Mouse (Mus musculus): ENCODE results near the gene Suclg1. TPM values are rescaled to one million over a fixed set of nuclear protein-coding genes. Genes with fewer than 3 reads are reported as not detected.

Suclg1 gene
- 126 and 140 TPM in 2 replicates for polyA plus RNA-seq (2015; fragmentation: Nextera tagmentation; extraction: Ambion mirVana)

DNA sequence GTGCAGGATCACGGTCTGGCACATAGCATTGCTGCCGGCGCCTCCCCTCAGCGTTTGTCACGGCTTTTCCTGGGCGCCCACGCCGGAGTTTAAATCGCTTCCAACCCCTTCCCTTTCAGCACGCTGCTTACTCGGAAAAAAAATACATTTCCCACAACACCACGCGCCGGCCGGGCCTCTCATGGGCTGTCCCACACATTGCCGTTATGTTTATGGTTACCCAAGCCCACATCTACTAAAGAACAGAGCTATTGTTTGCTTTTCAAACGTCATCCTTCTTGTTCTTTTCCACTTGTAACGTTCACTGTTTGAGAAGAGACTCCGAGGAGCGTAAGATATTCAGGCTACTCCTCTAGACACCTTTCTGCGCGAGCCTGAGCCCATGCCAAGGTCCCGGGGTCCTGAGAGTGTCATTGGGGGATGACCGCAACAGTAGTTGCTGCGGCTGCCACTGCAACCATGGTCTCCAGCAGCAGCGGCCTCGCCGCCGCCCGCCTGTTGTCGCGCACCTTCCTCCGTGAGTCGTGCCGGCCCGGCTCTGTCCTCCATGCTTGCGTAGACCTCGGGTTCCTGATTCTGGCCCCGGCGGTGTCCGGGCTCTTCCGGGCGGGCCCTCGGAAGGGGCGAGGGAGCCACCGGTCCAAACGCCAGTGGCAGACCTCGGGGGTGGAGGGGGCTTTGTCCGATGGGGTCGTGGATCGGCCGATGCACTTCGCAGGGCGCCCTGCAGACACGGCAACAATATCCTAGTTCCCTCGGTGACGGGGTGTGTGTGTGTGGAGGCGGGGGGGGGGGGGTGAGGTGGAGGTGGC lies at the start of gene Suclg1:
Gene Suclg1, plus strand, starts transcription at position 146 of the 812 bp plus-strand sequence.
- ATAC-seq = peak; percentile 91
- WGBS = 1% methylated on average over 57 of the region's 58 CpGs

DNA sequence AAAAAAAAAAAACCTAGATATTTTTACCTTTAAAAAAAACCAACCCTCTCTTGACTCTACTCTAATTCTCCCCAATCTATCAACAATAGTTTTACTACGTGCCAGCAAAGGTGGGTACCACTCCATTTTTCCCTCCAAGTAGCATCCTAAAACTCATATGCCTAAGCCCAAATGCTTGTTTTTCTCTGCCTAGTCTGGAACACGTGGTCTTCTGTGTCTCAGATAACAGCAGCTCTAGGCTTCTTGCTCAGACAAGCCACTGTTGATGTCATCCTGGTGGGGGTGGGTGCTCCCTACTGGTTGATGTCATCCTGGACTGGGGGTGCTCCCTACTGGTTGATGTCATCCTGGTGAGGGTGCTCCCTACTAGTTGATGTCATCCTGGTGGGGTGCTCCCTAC lies 44.5 kb upstream of the Suclg1 start:
- TF ChIP-seq CTCF (IDR thresholded peaks at IDR 0.05) (no peak), EP300 (IDR thresholded peaks at IDR 0.05) (no peak)
- DNase-seq (ENCODE audit: low spot score) = no peak
- H3K9me3 ChIP-seq (ENCODE audit: low read length) = no peaks in the 10 kb centered on the region
- H3K36me3 ChIP-seq (ENCODE audit: insufficient read depth, low read length) = no peaks in the 10 kb centered on the region
- H3K27ac ChIP-seq (ENCODE audit: low read length) = no peak overlapping the region
- H3K27me3 ChIP-seq (replicated peaks; ENCODE audit: insufficient read depth, low read length) = no peaks in the 10 kb centered on the region
- no peak overlapping the region for H3K4me2 ChIP-seq (replicated peaks; ENCODE audit: low read depth, low read length)
- no peaks in the 10 kb centered on the region for H3K4me1 ChIP-seq (ENCODE audit: insufficient read depth, low read depth, low read length)
- WGBS = 67% methylated on average over 2 of the region's 2 CpGs
- ATAC-seq = no peak
- no peak overlapping the region for H3K9ac ChIP-seq (replicated peaks; ENCODE audit: low read depth)
- H3K4me3 ChIP-seq (ENCODE audit: low read depth, low read length) = no peak overlapping the region

More for the DNA sequence above, at the start of gene Suclg1:
- Histone ChIP-seq H3K27ac (ENCODE audit: low read length) (peak within 1 kb of the TSS; percentile 87), H3K36me3 (ENCODE audit: insufficient read depth, low read length) (no peaks in the 10 kb centered on the region), H3K4me1 (ENCODE audit: insufficient read depth, low read depth, low read length) (peaks cover 5% of the 10 kb centered on the region; the same call in 1 of the 2 replicates), H3K9ac (replicated peaks; ENCODE audit: low read depth) (peak within 1 kb of the TSS; percentile 84), H3K4me3 (ENCODE audit: low read depth, low read length) (peak within 1 kb of the TSS; percentile 94), H3K9me3 (ENCODE audit: low read length) (no peaks in the 10 kb centered on the region), H3K27me3 (replicated peaks; ENCODE audit: insufficient read depth, low read length) (no peaks in the 10 kb centered on the region), H3K4me2 (replicated peaks; ENCODE audit: low read depth, low read length) (peak within 1 kb of the TSS; percentile 83)
- TF ChIP-seq EP300 (IDR thresholded peaks at IDR 0.05) (peak; percentile 89), CTCF (IDR thresholded peaks at IDR 0.05) (0 out of 2 replicates have a peak, but pooled peaks have one; percentile 1)
- DNase-seq (ENCODE audit: low spot score) = peak; percentile 94

GRCm38 (mm10) chr6:73204937-73205336 lies 43.2 kb upstream of the Suclg1 start:
- Histone ChIP-seq H3K4me3 (ENCODE audit: low read depth, low read length) (no peak overlapping the region), H3K27me3 (replicated peaks; ENCODE audit: insufficient read depth, low read length) (no peaks in the 10 kb centered on the region), H3K9me3 (ENCODE audit: low read length) (no peaks in the 10 kb centered on the region), H3K36me3 (ENCODE audit: insufficient read depth, low read length) (no peaks in the 10 kb centered on the region), H3K27ac (ENCODE audit: low read length) (no peak overlapping the region), H3K4me1 (ENCODE audit: insufficient read depth, low read depth, low read length) (no peaks in the 10 kb centered on the region), H3K4me2 (replicated peaks; ENCODE audit: low read depth, low read length) (no peak overlapping the region), H3K9ac (replicated peaks; ENCODE audit: low read depth) (no peak overlapping the region)
- 61% methylated on average over 4 of the region's 4 CpGs for WGBS
- no peak for DNase-seq (ENCODE audit: low spot score)
- TF ChIP-seq CTCF (IDR thresholded peaks at IDR 0.05) = peak; percentile 44
- TF ChIP-seq EP300 (IDR thresholded peaks at IDR 0.05) = no peak
- ATAC-seq = no peak

DNA sequence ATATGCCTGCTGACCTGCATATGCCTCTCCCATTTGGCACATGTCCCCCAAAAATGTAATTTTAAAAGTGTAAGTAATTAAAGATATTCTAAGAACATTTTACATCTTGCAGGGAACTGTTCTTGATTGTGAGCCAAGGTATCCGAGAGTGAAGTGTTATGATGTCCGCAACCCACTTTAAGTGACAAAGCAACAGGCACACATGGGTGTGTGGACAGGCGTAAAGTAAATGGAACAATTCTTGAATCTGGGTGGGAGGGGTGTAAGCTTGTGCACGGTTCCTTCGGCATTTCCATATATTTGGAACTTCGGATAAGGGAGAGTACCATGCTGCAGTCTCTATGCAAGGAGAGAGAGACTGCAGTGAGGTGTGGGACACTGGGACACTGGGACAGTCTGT lies 38.6 kb upstream of the Suclg1 start:
- WGBS = 69% methylated on average over 6 of the region's 6 CpGs

DNA sequence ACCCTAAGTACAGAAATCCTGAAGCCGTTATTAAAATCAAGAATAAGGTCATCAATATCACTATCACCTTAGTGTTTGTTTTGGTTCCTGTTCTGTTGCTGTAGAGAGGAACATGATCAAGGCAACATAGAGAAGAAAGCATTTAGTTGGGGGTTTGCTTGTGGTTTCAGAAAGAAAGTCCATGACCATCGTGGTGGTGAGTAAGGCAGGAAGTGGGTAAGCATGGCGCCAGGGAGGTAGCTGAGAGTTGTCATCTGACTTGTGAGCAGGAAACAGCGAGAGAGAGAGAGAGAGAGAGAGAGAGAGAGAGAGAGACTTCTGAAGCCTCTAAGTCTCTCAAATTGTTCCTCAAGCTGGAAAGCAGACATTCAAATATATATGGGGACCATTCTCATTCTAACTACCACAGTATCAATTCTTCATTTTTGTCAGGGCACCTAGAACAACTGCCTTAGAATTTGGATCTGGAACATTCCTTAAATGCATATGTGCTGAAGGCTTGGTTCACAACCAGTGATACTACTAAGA lies 37.7 kb upstream of the Suclg1 start:
- Histone ChIP-seq H3K4me3 (ENCODE audit: low read depth, low read length) (no peak overlapping the region), H3K27ac (ENCODE audit: low read length) (no peak overlapping the region), H3K36me3 (ENCODE audit: insufficient read depth, low read length) (no peaks in the 10 kb centered on the region), H3K9me3 (ENCODE audit: low read length) (no peaks in the 10 kb centered on the region), H3K27me3 (replicated peaks; ENCODE audit: insufficient read depth, low read length) (no peaks in the 10 kb centered on the region), H3K4me1 (ENCODE audit: insufficient read depth, low read depth, low read length) (no peaks in the 10 kb centered on the region), H3K4me2 (replicated peaks; ENCODE audit: low read depth, low read length) (no peak overlapping the region), H3K9ac (replicated peaks; ENCODE audit: low read depth) (no peak overlapping the region)
- WGBS = 57% methylated on average over 4 of the region's 4 CpGs
- no peak for DNase-seq (ENCODE audit: low spot score)
- TF ChIP-seq EP300 (IDR thresholded peaks at IDR 0.05) (no peak), CTCF (IDR thresholded peaks at IDR 0.05) (no peak)
- ATAC-seq = no peak

More for the DNA sequence above, 38.6 kb upstream of the Suclg1 start:
- Histone ChIP-seq H3K9me3 (ENCODE audit: low read length) (no peaks in the 10 kb centered on the region), H3K4me2 (replicated peaks; ENCODE audit: low read depth, low read length) (no peak overlapping the region), H3K36me3 (ENCODE audit: insufficient read depth, low read length) (no peaks in the 10 kb centered on the region), H3K9ac (replicated peaks; ENCODE audit: low read depth) (no peak overlapping the region), H3K27me3 (replicated peaks; ENCODE audit: insufficient read depth, low read length) (no peaks in the 10 kb centered on the region), H3K27ac (ENCODE audit: low read length) (no peak overlapping the region), H3K4me1 (ENCODE audit: insufficient read depth, low read depth, low read length) (no peaks in the 10 kb centered on the region), H3K4me3 (ENCODE audit: low read depth, low read length) (no peak overlapping the region)
- ATAC-seq (no peak), DNase-seq (ENCODE audit: low spot score) (no peak)
- no peak for TF ChIP-seq CTCF (IDR thresholded peaks at IDR 0.05)
- TF ChIP-seq EP300 (IDR thresholded peaks at IDR 0.05) = no peak

DNA sequence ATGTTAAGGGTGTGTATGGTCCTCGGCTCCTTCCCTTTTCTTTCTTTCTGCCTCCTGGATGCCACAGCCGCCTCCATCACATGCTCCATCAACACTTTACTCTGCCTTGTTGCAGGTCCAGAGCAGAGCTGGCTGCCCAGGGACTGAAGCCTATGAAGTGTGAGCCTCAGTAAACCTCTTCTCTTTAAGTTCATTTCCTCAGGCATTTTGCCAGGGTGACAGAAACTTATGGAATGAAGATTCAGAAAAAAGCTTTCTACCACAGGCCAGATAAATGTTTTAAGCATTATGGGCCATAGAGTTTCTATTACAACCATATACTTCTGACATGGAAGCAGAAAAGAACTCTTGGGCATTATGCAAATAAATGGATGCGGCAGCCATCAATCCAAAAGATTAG lies 37.1 kb upstream of the Suclg1 start:
- no peaks in the 10 kb centered on the region for H3K9me3 ChIP-seq (ENCODE audit: low read length)
- ATAC-seq = no peak
- no peak overlapping the region for H3K27ac ChIP-seq (ENCODE audit: low read length)
- H3K36me3 ChIP-seq (ENCODE audit: insufficient read depth, low read length) = no peaks in the 10 kb centered on the region
- DNase-seq (ENCODE audit: low spot score) = no peak
- no peak overlapping the region for H3K4me3 ChIP-seq (ENCODE audit: low read depth, low read length)
- no peak for TF ChIP-seq CTCF (IDR thresholded peaks at IDR 0.05)
- no peak for TF ChIP-seq EP300 (IDR thresholded peaks at IDR 0.05)
- no peak overlapping the region for H3K4me2 ChIP-seq (replicated peaks; ENCODE audit: low read depth, low read length)
- no peaks in the 10 kb centered on the region for H3K27me3 ChIP-seq (replicated peaks; ENCODE audit: insufficient read depth, low read length)
- no peak overlapping the region for H3K9ac ChIP-seq (replicated peaks; ENCODE audit: low read depth)
- WGBS = 66% methylated on average over 3 of the region's 3 CpGs
- no peaks in the 10 kb centered on the region for H3K4me1 ChIP-seq (ENCODE audit: insufficient read depth, low read depth, low read length)
